Mouse (Mus musculus) spleen, adult 18-20 months (tissue): ENCODE measurements at regions not wholly inside any gene's neighbourhood (a gene's known extent, or its start where the extent isn't known, plus 50 kb on each side); places are given as distances from the start of the nearest gene placed in this dataset.

Experiments used
- DNase-seq, 2 experiments: peaks; one replicate each; pipeline ENCODE4 v3.0.0; 2022; ENCODE audit warnings: mixed read lengths in 2 of 2

DNA sequence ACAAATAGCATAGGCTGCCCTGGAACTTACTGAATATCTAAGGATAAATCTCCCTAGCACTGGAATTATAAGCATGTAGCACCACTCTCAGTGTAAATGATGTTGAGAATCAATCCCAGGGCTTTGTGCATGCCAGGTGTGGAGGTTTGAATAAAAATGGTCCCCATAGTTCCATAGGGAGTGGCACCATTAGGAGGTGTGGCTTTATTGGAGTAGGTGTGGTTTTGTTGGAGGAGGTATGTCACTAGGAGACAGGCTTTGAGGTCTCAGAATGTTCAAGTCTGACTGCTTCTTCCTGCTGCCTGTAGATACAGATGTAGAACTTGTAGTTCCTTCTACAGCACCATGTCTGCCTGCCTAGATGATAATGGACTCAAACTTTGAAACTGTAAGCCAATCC lies 217.8 kb downstream of the Rsl24d1 start:
- DNase-seq = no peak

DNA sequence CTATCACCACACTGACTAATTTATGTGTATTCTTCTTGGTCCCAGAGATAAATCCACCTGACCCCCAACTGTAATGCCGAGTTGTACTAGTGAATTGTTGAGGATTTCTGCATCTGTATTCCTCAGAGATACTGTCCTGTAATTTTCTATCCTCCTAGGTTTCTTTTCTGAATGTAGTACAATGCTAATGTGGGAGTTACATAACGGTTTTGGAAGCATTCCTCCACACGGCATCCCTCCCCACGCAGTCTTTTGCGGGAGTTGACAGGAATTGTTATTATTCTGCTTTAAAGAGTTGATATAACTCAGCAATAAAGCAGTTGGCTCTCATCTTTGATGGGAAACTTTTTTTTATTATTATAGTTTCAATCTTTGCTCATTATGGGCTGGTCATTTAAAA lies 222.8 kb downstream of the Rsl24d1 start:
- DNase-seq = no peak

DNA sequence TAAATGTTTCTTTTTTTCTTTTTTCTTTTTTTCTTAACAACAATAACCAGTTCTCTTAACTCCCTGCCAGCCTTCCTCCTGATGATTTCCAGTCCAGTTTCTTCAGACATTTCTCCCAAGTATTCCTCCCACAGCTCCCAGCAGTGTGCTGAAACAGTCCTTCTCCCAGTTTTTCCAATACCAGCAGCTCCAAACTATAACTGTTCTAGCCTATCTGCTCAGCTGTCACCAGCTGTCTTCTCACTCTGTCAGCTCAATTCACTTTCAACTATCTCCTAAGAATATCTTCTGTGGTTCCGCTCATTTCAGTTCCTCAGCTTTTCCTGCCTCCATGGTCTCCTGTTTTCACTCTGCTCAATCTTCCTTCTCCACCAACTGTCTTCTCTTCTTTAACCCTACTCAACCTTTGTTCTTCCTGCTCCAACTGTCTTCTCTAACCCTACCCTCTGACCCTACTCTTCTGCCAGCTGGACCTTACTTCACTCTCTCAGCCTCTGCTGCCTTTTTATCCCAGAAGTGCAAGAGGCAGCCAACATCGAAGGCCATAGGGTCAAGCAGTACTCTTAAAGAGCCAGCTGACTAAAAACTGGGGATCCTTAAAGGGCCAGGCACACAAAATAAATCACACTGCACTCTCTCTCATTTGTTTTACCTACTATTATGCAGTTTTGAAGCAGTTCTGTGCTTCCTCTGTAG lies 224.0 kb downstream of the Rsl24d1 start:
- no peak for DNase-seq

DNA sequence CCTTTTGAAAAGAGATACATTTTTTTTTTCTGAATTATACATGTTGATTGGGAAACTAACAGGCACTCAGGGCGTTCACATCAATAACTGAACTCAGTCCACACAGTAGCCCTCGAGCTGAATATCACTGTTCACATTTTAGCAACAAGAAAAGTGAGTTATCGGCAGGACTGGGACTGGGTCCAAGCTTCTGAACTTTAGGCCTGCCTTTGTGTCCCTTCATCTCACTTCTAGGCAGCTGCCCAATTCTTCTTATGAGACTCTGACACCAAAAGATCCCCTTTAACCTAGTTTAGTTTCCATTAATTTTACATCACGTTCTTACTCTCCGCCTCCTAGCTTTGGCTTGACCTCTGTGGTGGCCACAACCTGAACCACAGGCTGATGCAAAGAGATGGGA lies 242.7 kb downstream of the Rsl24d1 start:
- no peak for DNase-seq

DNA sequence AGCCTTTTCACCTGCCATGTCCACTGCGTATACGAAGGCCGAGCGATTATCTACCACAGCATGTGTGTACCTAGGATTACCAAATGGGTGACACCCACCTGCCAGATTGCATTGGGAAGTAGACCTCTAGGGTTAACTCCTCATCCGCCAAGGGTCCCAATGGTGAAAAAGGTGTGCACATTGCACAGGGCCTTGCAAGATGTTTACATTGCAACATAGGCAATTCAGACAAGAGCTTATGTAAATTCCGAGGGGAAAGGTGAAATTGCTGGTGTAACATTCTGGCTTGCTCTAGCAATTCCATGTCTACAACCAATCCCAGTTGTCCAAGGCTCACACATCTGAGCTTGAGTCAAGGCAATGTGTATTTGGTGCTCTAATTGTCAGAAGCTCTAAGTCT lies 245.7 kb downstream of the Rsl24d1 start:
- no peak for DNase-seq

DNA sequence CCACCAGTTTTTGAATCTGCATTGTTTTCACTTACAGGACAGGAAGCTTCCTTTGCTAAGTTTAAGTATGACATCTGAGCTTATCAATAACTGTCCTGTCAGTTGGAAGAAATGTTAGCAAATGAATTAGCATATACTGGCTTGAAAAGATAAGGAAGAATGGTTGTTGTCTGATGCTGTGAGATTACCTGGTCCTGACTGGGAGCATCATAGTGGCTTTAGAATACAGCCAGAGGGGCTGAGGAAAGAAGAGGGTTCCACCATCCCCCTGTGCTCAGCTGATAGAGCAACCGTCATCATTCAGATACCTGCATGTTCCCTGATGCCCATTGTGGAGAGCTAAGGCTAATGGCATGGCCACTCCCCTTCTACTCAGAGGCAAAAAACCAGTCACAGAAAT lies 267.5 kb downstream of the Rsl24d1 start:
- DNase-seq = no peak

DNA sequence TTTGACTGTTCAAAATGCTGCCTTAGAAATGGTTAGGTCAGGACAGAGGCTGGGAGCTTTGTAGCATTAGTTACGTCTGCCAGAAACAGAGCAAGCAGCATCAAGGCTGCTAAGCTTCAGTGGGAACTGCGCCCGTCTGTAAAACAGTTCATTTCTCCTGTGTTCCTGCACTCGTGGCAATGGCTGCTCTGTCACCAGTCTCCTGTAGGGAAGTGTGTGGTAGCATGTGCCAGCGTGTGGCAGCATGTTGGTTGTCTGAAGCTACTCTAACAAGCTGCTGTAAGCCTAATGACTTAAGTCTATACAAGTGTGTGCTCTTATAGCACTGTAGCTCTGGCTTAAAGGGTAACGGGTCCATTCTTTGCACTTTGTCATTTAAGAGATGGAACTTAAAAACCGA lies 278.8 kb downstream of the Rsl24d1 start:
- no peak for DNase-seq

DNA sequence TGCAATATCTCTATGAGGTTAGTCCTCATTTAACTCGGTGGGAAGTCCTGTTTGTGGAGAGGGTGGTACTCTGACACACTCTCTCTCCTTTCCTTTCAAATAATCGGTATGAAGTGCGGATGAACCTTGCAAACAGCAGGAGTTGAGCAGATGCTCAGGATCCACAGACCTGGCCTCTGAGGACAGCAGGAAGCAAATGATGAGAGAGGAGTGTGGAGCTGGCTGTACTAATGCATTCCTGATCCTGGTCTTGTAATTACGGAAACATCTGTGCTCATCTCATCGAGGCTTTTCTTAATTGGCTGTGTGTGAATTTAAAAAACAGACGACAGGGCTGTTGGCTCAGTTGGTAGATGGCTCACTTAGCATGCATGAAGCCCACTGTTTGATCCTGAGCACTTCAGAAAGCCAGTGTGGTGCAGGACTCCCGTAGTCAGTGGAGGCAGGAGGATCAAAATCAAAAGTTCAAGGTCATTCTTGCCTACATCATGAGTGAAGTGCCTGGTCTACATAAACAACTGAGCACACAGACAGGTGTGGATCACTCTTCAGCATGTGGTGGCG lies 300.2 kb downstream of the Rsl24d1 start:
- no peak for DNase-seq

DNA sequence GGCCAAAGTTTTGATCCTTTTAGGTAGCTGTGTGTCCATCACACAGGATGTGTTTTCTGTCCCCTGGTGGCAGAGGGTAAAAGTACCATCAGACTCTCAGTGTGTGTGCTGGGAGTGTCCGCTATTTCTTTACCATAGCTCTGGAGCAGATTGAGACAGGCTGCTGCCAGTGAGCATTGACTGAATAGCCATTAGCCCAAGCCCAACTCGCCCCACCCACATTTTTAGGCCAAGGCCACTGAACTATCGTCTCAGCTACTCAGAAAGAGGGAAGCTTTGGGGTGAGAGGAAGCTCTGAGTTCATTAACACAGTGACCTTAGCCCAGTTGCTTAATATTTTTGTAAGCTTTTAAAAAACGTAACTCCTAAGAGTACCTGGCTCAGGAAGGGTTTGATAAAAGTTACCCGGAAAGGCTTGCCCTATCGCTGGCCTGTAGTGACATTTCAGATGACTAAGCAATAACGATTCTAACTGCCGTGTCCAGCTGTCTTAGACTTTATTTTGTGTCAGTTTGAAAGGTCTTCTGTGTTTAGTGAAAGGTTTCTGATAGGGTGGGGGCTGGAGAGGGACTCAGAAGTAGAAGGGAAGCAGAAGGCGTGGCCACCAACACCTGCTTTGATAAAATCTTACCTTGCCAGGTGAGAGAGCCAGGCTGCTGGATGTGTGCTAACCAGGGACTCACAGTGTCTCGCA lies 303.0 kb downstream of the Rsl24d1 start:
- no peak for DNase-seq
